Mouse (Mus musculus) C2C12 (cell line): ENCODE measurements at regions not wholly inside any gene's neighbourhood (a gene's known extent, or its start where the extent isn't known, plus 50 kb on each side); places are given as distances from the start of the nearest gene placed in this dataset.

Source experiments
- CEBPB ChIP-seq: IDR thresholded peaks from one replicate; pipeline ENCODE4 v1.6.1; 2011; ENCODE audit warnings: low read depth, mild to moderate bottlenecking, control low read depth, moderate library complexity
- CTCF ChIP-seq: IDR thresholded peaks from one replicate; pipeline ENCODE4 v1.5.1; 2011; ENCODE audit not compliant: control insufficient read depth, insufficient read depth, insufficient read length
- MYOG ChIP-seq: IDR thresholded peaks from one replicate; pipeline ENCODE4 v1.6.1; 2011; ENCODE audit not compliant: control insufficient read depth, insufficient read length; ENCODE audit errors: extremely low read depth
- USF1 ChIP-seq: IDR thresholded peaks from one replicate; pipeline ENCODE4 v1.6.1; 2011; ENCODE audit warnings: low read depth, mild to moderate bottlenecking, control low read depth, moderate library complexity

GRCm38 (mm10) chr14:114840766-114841165 is 251.2 kb upstream of the Gpc5 start:
- no peak for TF ChIP-seq CTCF
- no peak for TF ChIP-seq USF1
- no peak for TF ChIP-seq CEBPB
- TF ChIP-seq MYOG, result no peak
